Mouse (Mus musculus) liver, adult 2 months (tissue): Measurements from ENCODE around the gene Tnfrsf25. TPM values are rescaled to one million over a fixed set of nuclear protein-coding genes. Genes with fewer than 3 reads are reported as not detected.

Source experiments
- DNase-seq: peaks from one replicate; pipeline ENCODE4 v3.0.0-alpha.2; 2011; ENCODE audit warnings: low read depth, low spot score; ENCODE audit errors: extremely low read depth
- H3K27ac ChIP-seq: fragments of 200-500 bp; replicated peaks from 2 replicates; pipeline ENCODE4 v1.5.1; 2012; ENCODE audit warnings: low read depth, mild to moderate bottlenecking, control low read depth, inconsistent platforms, low read length; ENCODE audit not compliant: insufficient read depth
- H3K27me3 ChIP-seq: fragments of 200-500 bp; 2 replicates; pipeline ENCODE4 v1.6.1; 2012; ENCODE audit warnings: mild to moderate bottlenecking, moderate library complexity, low read length, inconsistent platforms; ENCODE audit not compliant: control insufficient read depth, insufficient read depth
- H3K36me3 ChIP-seq: fragments of 200-500 bp; 2 replicates; pipeline ENCODE4 v1.6.1; 2012; ENCODE audit warnings: low read length, inconsistent platforms; ENCODE audit not compliant: control insufficient read depth, insufficient read depth
- H3K4me1 ChIP-seq: fragments of 200-500 bp; 2 replicates; pipeline ENCODE4 v1.6.1; 2011; ENCODE audit warnings: low read length; ENCODE audit not compliant: control insufficient read depth, insufficient read depth
- H3K4me3 ChIP-seq: fragments of 200-500 bp; 2 replicates; pipeline ENCODE4 v1.5.1; 2011; ENCODE audit warnings: low read depth, mild to moderate bottlenecking, control low read depth, low read length, moderate library complexity; ENCODE audit not compliant: insufficient read depth
- H3K79me2 ChIP-seq: fragments of 200-500 bp; 2 replicates; pipeline ENCODE4 v1.6.1; 2012; ENCODE audit warnings: inconsistent platforms, mild to moderate bottlenecking, low read length, moderate library complexity; ENCODE audit not compliant: control insufficient read depth, insufficient read depth
- H3K9ac ChIP-seq: fragments of 200-500 bp; 2 replicates; pipeline ENCODE4 v1.6.1; 2012; ENCODE audit warnings: low read depth, mild to moderate bottlenecking, control low read depth, inconsistent platforms, low read length
- CTCF ChIP-seq: fragments of 200-500 bp; IDR thresholded peaks from 2 replicates; pipeline ENCODE4 v1.5.1; 2011; ENCODE audit warnings: low read depth, low read length, control low read depth
- POLR2A ChIP-seq: fragments of 200-500 bp; IDR thresholded peaks from 2 replicates; pipeline ENCODE4 v1.6.1; 2011; ENCODE audit warnings: low read length, control low read depth; ENCODE audit not compliant: insufficient read depth; ENCODE audit errors: extremely low read depth
- WGBS: fragments of 180-500 bp; shearing (Covaris S2); methylation state at CpG from one replicate; pipeline ENCODE4 v1.1.7; 2018; 5-methylcytosine and 5-hydroxymethylcytosine counted together
- polyA plus RNA-seq: library from polyadenylated mRNA; depleted of rRNA; stranded (reverse); fragments of >200 nt; gene quantifications from 2 replicates; pipeline ENCODE4 v1.2.3, GENCODE M21; 2012
- total RNA-seq: library from RNA; depleted of rRNA; stranded (reverse); fragments of >200 nt; gene quantifications from 2 replicates; pipeline ENCODE4 v1.2.3, GENCODE M21; 2014

The Tnfrsf25 gene
- total and polyA plus RNA-seq, 2 experiments: 0.28 to 0.72 TPM

GRCm38 (mm10) chr4:152155019-152155418 lies 39.3 kb downstream of the Tnfrsf25 start:
- no peak for TF ChIP-seq POLR2A
- no peak for TF ChIP-seq CTCF
- 79% methylated on average over 4 of the region's 4 CpGs for WGBS
- H3K36me3 ChIP-seq: no peaks in the 10 kb centered on the region
- no peaks in the 10 kb centered on the region for H3K79me2 ChIP-seq
- H3K4me3 ChIP-seq: no peak overlapping the region
- H3K4me1 ChIP-seq: 0 out of 2 replicates have a peak, but pooled peaks cover 1% of the 10 kb centered on the region
- H3K9ac ChIP-seq: no peak overlapping the region
- peaks cover 19% of the 10 kb centered on the region for H3K27me3 ChIP-seq
- DNase-seq: no peak
- H3K27ac ChIP-seq: no peak overlapping the region

DNA sequence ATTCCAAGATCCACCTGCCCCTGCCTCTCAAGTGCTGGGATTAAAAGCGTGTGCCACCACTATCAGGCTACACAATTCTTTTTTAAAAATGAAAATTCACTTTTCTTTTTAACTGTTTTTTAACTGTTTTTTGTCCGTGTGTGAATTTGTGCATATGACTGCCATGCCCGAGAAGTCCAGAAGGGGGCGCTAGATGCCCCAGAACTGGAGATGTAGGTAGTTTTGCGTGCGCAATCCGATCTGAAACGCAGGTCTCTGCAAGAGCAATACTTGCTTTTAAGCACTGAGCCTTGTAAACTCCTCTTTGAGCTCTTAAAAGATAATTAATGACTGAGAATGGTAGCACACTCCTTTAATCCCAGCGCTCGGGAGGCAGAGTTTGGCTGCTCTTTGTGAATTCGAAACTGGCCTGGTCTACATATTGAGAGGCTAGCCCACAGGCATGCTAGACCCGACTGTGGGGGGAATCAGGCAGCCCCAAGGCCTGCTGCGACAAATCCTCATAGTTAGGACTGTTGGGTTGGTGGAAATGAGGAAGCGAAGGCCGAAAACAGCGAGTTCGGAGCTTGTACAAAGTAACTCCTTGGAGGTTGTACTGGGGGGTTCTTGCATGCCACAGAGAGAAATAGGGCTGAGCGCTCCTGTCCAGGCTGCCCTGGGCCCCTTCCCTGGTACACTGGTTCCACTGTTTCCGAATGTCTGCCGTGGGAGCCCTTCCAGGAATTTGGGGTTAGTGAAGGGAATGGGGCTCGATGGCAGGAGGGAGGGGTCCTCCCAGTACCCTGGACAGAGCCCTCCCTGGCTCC lies 42.2 kb downstream of the Tnfrsf25 start:
- no peak overlapping the region for H3K27ac ChIP-seq
- H3K27me3 ChIP-seq: peaks cover 13% of the 10 kb centered on the region
- no peaks in the 10 kb centered on the region for H3K36me3 ChIP-seq
- TF ChIP-seq CTCF (peak; percentile 69), POLR2A (no peak)
- no peaks in the 10 kb centered on the region for H3K79me2 ChIP-seq
- no peak for DNase-seq
- H3K4me1 ChIP-seq: 0 out of 2 replicates have a peak, but pooled peaks cover 1% of the 10 kb centered on the region
- peak overlapping the region; percentile 34; the same call in 1 of the 2 replicates for H3K4me3 ChIP-seq
- no peak overlapping the region for H3K9ac ChIP-seq
- WGBS: 19% methylated on average over 21 of the region's 21 CpGs

GRCm38 (mm10) chr4:152158585-152159284 lies 43.0 kb downstream of the Tnfrsf25 start, which contains the start of gene Hes2:
Hes2 (plus strand) TSS chr4:152158867.
- TF ChIP-seq CTCF: no peak
- no peak for TF ChIP-seq POLR2A
- no peak for DNase-seq
- peaks cover 13% of the 10 kb centered on the region for H3K27me3 ChIP-seq
- H3K36me3 ChIP-seq: no peaks in the 10 kb centered on the region
- peak within 1 kb of the TSS; percentile 45 for H3K9ac ChIP-seq
- H3K4me3 ChIP-seq: peak within 1 kb of the TSS; percentile 34; the same call in 1 of the 2 replicates
- no peaks in the 10 kb centered on the region for H3K79me2 ChIP-seq
- 3% methylated on average over 35 of the region's 35 CpGs for WGBS
- no peak within 1 kb of the TSS for H3K27ac ChIP-seq
- H3K4me1 ChIP-seq: 0 out of 2 replicates have a peak, but pooled peaks cover 1% of the 10 kb centered on the region

DNA sequence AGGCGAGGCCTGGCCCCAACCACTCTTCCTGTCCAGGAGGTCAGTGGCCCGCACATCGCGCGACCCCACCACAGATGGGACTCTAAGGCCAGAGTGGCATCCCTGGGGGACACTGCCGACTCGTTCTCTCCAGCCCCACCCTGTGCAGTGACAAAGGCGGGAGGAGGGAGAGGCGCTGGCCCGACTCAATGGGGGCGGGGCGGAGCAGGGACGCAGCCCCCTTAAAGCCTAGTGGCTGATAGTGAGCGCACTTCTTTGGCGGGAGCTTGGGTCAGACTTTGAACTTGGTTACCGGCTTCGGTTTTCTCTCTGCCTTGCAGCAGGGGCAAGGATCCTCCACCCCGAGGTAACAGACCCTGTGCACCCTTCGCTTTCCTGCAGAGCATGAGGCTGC lies 43.5 kb downstream of the Tnfrsf25 start:
- DNase-seq: no peak
- Histone ChIP-seq H3K27ac (no peak overlapping the region), H3K4me3 (0 out of 2 replicates have a peak overlapping the region, but pooled peaks have one; percentile 1), H3K79me2 (no peaks in the 10 kb centered on the region), H3K9ac (no peak overlapping the region), H3K27me3 (peaks cover 13% of the 10 kb centered on the region), H3K4me1 (0 out of 2 replicates have a peak, but pooled peaks cover 1% of the 10 kb centered on the region), H3K36me3 (no peaks in the 10 kb centered on the region)
- WGBS: 4% methylated on average over 19 of the region's 19 CpGs
- TF ChIP-seq CTCF: no peak
- no peak for TF ChIP-seq POLR2A

GRCm38 (mm10) chr4:152160748-152161147 lies 45.0 kb downstream of the Tnfrsf25 start:
- WGBS: 40% methylated on average over 4 of the region's 4 CpGs
- Histone ChIP-seq H3K27ac (no peak overlapping the region), H3K27me3 (peaks cover 13% of the 10 kb centered on the region), H3K9ac (no peak overlapping the region), H3K4me3 (no peak overlapping the region), H3K79me2 (no peaks in the 10 kb centered on the region), H3K36me3 (no peaks in the 10 kb centered on the region), H3K4me1 (0 out of 2 replicates have a peak, but pooled peaks cover 1% of the 10 kb centered on the region)
- DNase-seq: no peak
- no peak for TF ChIP-seq POLR2A
- no peak for TF ChIP-seq CTCF
